Mouse (Mus musculus) gastrocnemius, adult 18-20 months (tissue): ENCODE measurements around the gene Olfr412. TPM values are rescaled to one million over a fixed set of nuclear protein-coding genes. Genes with fewer than 3 reads are reported as not detected.

Experiments
- DNase-seq: peaks from one replicate; pipeline ENCODE4 v3.0.0; 2021; ENCODE audit warnings: low spot score
- total RNA-seq, 2 experiments: library from RNA; stranded (reverse); gene quantifications; 2 replicates each; pipeline ENCODE4 v1.2.3; 2021

Gene Olfr412
- total RNA-seq, 2 experiments from 2014 or later, result not detected

DNA sequence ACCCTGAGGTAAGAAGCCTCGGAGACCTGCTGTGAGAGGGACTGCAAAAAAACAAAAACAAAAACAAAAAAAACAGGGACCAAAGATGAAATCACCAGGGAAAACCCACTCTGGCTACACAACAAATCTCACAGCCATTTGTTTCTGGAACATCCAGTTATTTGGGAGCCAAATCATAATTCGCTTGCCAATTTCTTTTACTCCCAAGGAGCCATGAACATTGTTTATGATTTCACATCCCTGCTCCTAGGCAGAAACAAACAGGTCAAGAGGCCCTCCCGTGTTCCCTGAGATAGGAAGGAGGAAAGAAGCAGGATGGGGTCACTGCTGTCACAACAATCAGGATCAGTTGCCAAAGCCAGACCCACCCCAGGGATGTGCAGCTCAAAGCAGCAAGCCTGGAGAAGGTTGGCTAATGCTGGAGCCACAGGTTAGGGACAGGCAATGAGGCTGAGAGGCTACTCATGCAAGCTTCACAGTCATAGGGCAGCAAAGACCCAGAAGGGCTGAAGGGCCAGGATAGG is 51.6 kb downstream of the Olfr412 start:
- DNase-seq, result peak; percentile 38

DNA sequence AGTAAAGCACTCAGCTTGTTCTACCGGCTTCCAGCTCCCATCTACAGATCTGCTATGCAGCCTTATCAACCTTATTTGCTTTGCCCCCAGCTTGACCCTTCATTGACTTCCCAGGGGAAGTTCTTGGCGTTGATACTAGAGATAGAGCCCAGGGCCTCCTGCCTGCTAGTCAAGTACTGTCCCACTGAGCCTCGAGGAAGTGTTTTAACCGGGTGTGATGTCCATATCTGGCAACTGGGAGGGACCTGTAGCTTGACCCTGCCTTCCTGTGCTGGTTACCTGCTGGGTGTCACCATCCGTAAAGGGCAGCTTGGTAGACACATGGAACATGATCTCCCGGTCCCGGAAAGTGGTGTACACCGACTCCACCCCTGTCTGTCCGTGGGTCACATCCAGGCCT is 52.2 kb downstream of the Olfr412 start:
- peak; percentile 30 for DNase-seq

DNA sequence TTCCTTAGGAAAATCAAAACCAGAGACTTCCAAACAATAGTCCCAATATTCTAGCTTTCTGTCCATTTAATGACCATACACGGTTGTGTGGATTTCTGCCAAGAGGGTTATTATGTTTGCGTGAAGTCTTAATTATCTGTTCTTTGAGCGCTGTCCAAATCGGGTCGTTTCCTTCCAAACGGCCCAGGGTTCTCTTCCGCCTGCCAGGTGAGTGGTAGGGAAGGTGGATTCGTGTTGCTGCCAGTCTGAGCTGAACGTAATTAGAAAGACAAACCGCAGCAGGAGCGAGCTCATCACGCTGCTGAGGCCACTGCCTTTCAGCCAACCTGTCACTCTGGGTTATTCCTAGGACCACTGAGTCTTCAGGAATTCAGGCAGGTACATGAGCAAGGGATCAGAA is 53.9 kb downstream of the Olfr412 start:
- DNase-seq, result no peak

Other genes starting within 250 kb of the Olfr412 start
- gene Olfr401, start 248.4 kb upstream of the Olfr412 start, total RNA-seq, result not detected
- not detected for gene Olfr402, start 208.5 kb upstream of the Olfr412 start, total RNA-seq
- not detected for gene Olfr403, start 175.8 kb upstream of the Olfr412 start, total RNA-seq
- gene Olfr43, start 150.7 kb upstream of the Olfr412 start, total RNA-seq, result not detected
- gene Olfr406, start 102.3 kb upstream of the Olfr412 start, total RNA-seq, result not detected
- not detected for gene Olfr59, start 78.3 kb upstream of the Olfr412 start, total RNA-seq
- not detected for gene Olfr410, start 24.0 kb upstream of the Olfr412 start, total RNA-seq
- not detected for gene Olfr411, start 9.4 kb upstream of the Olfr412 start, total RNA-seq
- 1 to 10 TPM; 5.1 to 6.7 TPM for gene Rap1gap2, start 248.8 kb downstream of the Olfr412 start, total RNA-seq